Mouse (Mus musculus) stomach, embryonic 14.5 days (tissue): Measurements from ENCODE around the gene Bmp7. TPM values are rescaled to one million over a fixed set of nuclear protein-coding genes. Genes with fewer than 3 reads are reported as not detected.
A peak's percentile ranks its signal among the peaks of the same experiment; 100 is the strongest.

ENCODE experiments used
- ATAC-seq: fragments of 200-750 bp; cut with Nextera tagmentation; 2 replicates; pipeline ENCODE4 v1.8.0; 2017; ENCODE audit warnings: low read depth, moderate TSS enrichment; ENCODE audit not compliant: insufficient number of reproducible peaks, insufficient read depth, low FRiP score
- H3K27ac ChIP-seq: fragments of 300-500 bp; sonication (generic); 2 replicates; pipeline ENCODE4 v1.5.1; 2014; ENCODE audit warnings: mild to moderate bottlenecking, low read length, moderate library complexity, mixed read lengths
- H3K27me3 ChIP-seq: fragments of 300-500 bp; sonication (generic); 2 replicates; pipeline ENCODE4 v1.6.1; 2014; ENCODE audit warnings: low read length, control low read depth, mixed read lengths; ENCODE audit not compliant: control insufficient read depth, insufficient read depth
- H3K36me3 ChIP-seq: fragments of 300-500 bp; sonication (generic); 2 replicates; pipeline ENCODE4 v1.6.1; 2014; ENCODE audit warnings: mild to moderate bottlenecking, control low read depth, low read length, moderate library complexity, mixed read lengths; ENCODE audit not compliant: control insufficient read depth, insufficient read depth
- H3K4me1 ChIP-seq: fragments of 300-500 bp; sonication (generic); 2 replicates; pipeline ENCODE4 v1.6.1; 2014; ENCODE audit warnings: low read length, control low read depth, mixed read lengths; ENCODE audit not compliant: control insufficient read depth, insufficient read depth
- H3K4me2 ChIP-seq: fragments of 300-500 bp; sonication (generic); replicated peaks from 2 replicates; pipeline ENCODE4 v1.6.1; 2014; ENCODE audit warnings: low read depth, low read length, control low read depth
- H3K4me3 ChIP-seq: fragments of 300-500 bp; sonication (generic); 2 replicates; pipeline ENCODE4 v1.5.1; 2014; ENCODE audit warnings: low read depth, low read length, control low read depth
- H3K9ac ChIP-seq: fragments of 300-500 bp; sonication (generic); replicated peaks from 2 replicates; pipeline ENCODE4 v1.6.1; 2014; ENCODE audit warnings: low read depth, mild to moderate bottlenecking, control low read depth, low read length, moderate library complexity, mixed read lengths
- H3K9me3 ChIP-seq: fragments of 300-500 bp; sonication (generic); 2 replicates; pipeline ENCODE4 v1.6.1; 2016; ENCODE audit warnings: low read depth, low read length, control low read depth; ENCODE audit not compliant: control insufficient read depth
- WGBS: fragments of 180-500 bp; shearing (Covaris S2); extraction: QIAGEN DNeasy Blood & Tissue Kit; methylation state at CpG from one replicate; pipeline ENCODE4 v1.1.7; 2014; 5-methylcytosine and 5-hydroxymethylcytosine counted together
- polyA plus RNA-seq: library from polyadenylated mRNA; unstranded; fragments of >200 nt; fragmentation: Nextera tagmentation; extraction: Ambion mirVana; gene quantifications from 2 replicates; pipeline ENCODE4 v1.2.1, GENCODE M21; 2014

Gene Bmp7
- polyA plus RNA-seq, 1 experiment from 2014 or later: 20.7 TPM

DNA sequence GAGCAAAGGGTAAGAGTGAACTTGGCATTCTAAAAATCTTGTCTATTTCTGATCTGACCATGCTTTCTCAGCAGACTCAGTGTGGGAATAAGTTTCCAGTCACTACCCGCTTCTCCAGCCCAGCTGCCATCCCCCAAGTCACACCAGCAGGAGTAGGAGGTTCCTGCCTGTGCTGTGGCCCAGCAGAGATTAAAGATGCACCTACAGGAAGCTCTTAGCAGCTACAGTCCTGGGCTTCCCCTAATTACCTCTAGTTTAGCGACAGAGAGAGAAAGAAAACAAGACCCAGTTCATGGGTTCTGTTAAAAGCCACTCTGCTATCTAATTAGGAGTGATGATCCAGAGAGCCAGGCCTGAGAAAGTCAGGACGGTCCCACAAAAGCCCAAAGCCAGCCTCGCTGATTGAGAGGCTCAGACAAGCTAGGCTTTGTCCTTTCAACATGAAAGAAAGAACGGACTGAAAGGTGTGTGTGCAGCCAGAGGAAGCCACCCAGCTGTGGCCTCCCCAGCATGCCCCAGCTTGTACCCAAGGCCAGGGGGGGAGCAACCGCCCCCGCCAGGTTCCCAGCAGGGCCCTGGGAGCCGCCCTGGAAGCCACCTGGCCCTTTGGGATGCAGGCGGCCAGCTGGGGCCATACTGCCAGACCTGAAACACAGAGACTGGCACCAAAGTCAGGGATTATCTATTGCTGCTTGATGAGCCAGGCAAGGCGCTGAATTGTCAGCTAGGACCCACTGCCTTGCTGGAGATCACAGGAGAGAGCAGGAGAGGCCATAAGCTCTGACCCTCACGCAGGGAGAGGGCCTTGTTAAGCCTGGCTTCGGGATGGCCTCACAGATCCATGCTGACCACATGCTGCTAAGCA, 2.6 kb downstream of the Bmp7 start:
- Histone ChIP-seq H3K4me3 (peak overlapping the region; percentile 62), H3K36me3 (no peaks in the 10 kb centered on the region), H3K4me2 (peak overlapping the region; percentile 99), H3K27me3 (no peaks in the 10 kb centered on the region), H3K9ac (no peak overlapping the region), H3K27ac (peak overlapping the region; percentile 78), H3K9me3 (no peaks in the 10 kb centered on the region), H3K4me1 (peaks cover 66% of the 10 kb centered on the region)
- 42% methylated on average over 12 of the region's 12 CpGs for WGBS
- ATAC-seq: no peak

DNA sequence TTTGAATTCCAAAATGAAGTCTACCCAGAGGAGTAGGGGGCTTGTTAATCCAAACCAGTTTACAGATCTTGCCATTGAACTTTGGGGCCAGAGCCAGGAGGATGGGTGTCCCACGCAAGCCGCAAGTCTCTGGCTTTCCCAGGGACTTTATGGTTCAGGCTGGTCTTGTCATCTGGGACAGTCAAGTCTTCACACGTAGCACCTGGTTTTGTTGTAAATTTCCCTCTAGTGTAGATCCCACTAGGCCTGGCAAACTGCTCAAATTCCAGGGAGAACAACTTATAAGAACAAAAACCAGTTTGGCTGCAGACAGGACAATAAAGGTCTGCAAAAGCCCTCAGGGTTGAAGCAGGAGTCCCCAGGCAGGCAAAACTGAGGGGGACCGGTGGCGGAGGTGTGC, 3.3 kb downstream of the Bmp7 start:
- H3K9me3 ChIP-seq: no peaks in the 10 kb centered on the region
- 60% methylated on average over 5 of the region's 5 CpGs for WGBS
- H3K9ac ChIP-seq: 0 out of 2 replicates have a peak overlapping the region, but pooled peaks have one; percentile 14
- peak overlapping the region; percentile 78 for H3K27ac ChIP-seq
- H3K4me2 ChIP-seq: peak overlapping the region; percentile 99
- H3K36me3 ChIP-seq: no peaks in the 10 kb centered on the region
- no peaks in the 10 kb centered on the region for H3K27me3 ChIP-seq
- peaks cover 64% of the 10 kb centered on the region for H3K4me1 ChIP-seq
- ATAC-seq: no peak
- no peak overlapping the region for H3K4me3 ChIP-seq

DNA sequence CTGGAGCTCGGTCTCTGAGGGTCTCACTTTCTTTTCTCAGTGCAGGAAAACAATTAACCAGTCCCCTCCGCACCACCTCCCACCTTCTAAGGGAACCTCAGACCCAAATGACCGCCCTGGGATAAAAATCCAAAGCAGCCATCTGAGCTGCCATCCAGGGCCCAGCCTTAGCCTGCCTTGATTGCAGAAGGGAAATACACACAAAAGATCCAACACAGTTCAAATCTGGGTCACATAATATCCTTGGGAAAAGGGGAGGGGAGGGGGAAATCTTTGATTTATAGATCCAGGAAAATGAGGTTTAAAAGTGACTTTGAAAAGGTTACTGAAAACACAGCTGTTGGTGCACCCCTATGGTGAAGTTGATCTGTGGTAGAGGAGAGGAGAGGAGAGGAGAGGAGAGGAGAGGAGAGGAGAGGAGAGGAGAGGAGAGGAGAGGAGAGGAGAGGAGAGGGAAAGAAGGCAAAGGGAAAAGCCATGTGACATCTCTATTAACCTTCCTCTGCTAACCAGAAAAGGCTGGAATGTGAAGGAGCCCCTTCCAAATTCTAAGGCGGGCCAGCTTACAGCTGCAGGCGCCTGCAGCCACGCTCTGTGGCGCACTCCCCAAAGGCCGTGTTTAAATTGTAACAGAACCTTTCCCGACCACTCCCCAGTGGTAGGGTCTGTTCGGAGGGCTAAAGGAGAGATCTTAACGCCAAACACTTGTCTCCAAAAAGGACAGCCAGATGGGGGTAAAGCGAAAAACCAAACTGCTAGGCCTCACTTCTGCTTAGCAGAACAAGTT, 4.2 kb downstream of the Bmp7 start:
- peak overlapping the region; percentile 78 for H3K27ac ChIP-seq
- H3K4me2 ChIP-seq: peak overlapping the region; percentile 99
- peaks cover 59% of the 10 kb centered on the region for H3K4me1 ChIP-seq
- no peak for ATAC-seq
- no peaks in the 10 kb centered on the region for H3K36me3 ChIP-seq
- H3K27me3 ChIP-seq: no peaks in the 10 kb centered on the region
- 0 out of 2 replicates have a peak overlapping the region, but pooled peaks have one; percentile 14 for H3K9ac ChIP-seq
- H3K9me3 ChIP-seq: no peaks in the 10 kb centered on the region
- 29% methylated on average over 12 of the region's 12 CpGs for WGBS
- no peak overlapping the region for H3K4me3 ChIP-seq

DNA sequence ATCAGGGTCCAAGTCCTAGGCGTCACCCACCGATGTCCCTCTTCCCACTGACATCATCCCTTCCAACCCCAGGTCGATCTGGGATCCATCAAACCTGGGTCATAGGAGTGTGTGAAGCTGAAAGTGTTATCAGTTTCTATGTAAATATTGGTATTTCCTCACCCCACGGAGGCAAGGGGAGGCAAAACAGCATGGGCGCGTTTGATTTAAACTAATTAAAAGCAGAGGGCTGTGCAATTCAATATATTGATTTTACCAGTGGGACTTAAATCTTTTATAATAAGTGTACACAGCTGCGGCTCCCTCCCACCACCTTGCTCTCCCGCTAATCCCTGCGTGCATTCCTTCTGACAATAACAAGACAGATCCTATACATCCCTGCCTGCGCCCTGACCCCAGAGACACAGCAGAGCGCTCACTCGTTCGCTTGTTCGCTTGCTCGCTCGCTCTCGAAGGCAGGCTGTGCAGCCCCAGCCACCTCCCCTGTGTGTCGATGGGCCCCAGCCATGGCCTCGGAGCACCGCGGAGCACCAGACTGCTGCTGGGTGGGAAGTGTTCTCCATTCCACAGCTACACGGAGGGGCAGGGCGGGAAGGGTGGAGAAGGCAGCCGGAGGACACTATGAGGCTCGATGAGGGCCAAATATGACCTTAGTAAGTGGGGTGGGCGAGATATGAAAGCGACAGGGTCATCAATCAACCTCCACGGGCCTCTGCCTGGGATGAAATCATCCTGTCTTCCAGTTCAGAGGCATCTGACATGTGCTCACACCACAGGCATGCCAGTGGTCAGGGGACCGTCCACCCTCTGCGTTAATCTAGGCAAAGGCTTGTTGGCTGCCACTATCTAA, 5.0 kb downstream of the Bmp7 start:
- peaks cover 56% of the 10 kb centered on the region for H3K4me1 ChIP-seq
- H3K36me3 ChIP-seq: no peaks in the 10 kb centered on the region
- 0 out of 2 replicates have a peak overlapping the region, but pooled peaks have one; percentile 6 for H3K4me3 ChIP-seq
- 13% methylated on average over 30 of the region's 30 CpGs for WGBS
- H3K27me3 ChIP-seq: no peaks in the 10 kb centered on the region
- no peaks in the 10 kb centered on the region for H3K9me3 ChIP-seq
- ATAC-seq: no peak
- no peak overlapping the region for H3K9ac ChIP-seq
- H3K27ac ChIP-seq: peak overlapping the region; percentile 75; the same call in 1 of the 2 replicates
- H3K4me2 ChIP-seq: peak overlapping the region; percentile 37

DNA sequence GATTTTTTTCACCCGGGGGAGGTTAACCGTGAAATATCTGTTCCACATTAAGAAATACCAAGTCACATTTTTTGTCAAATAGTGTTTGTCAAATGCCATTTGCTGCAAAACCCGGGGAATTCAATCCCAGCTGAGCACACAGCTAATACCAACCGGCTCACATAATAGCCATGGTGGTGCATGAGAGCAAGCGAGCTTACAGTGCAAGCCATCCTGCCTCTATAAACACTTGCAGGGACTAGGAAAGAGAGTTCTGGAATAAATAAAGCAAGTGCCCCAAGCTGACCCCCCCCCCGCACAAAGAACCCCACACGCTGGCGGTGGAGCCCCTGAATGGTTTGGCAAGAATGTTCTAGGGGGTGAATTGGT, 5.7 kb downstream of the Bmp7 start:
- peak overlapping the region; percentile 75; the same call in 1 of the 2 replicates for H3K27ac ChIP-seq
- ATAC-seq: no peak

DNA sequence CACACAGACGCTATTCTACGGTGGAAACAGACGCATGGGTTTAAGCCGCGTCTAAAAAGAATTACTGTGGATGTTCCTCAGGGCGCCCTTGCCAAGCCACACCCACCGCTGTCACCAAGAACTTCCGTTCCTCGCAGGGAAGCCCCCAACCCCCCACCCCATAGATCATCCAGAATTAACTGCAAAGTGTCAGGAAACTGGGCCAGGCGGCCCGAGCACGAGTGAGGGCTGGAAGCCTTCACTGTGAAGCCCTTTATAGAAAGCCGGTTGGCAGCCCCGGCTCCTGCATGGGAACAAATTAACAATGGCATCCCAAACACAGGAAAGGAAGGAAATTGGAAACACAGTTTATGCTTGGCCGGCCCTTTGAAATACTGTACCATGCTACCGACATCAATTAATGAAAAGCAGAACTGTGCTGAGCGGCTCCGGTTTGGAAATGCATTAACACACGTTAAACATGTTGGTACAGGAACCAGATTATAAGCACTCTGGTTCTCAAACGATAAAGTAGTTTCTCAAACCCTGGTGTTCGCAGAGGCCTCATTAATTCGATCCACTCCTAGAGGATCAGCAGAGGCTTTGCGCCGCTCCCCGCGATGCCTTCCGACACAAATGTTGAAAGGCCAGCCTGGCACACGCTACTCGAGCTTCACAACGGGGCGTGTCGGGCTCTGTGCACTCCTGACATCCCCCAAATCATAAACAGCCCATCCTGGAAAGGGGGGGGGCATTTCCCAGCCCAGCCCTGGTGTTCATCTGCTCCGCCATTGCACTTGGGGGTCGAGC, 6.3 kb downstream of the Bmp7 start:
- no peaks in the 10 kb centered on the region for H3K36me3 ChIP-seq
- peaks cover 54% of the 10 kb centered on the region for H3K4me1 ChIP-seq
- WGBS: 6% methylated on average over 34 of the region's 34 CpGs
- peak overlapping the region; percentile 37 for H3K4me2 ChIP-seq
- ATAC-seq: no peak; the same call in 1 of the 2 replicates
- no peak overlapping the region for H3K4me3 ChIP-seq
- H3K27ac ChIP-seq: peak overlapping the region; percentile 75; the same call in 1 of the 2 replicates
- H3K9me3 ChIP-seq: no peaks in the 10 kb centered on the region
- no peak overlapping the region for H3K9ac ChIP-seq
- H3K27me3 ChIP-seq: no peaks in the 10 kb centered on the region

More for the DNA sequence above, 5.7 kb downstream of the Bmp7 start:
- WGBS: 5% methylated on average over 8 of the region's 8 CpGs
- Histone ChIP-seq H3K36me3 (no peaks in the 10 kb centered on the region), H3K4me3 (no peak overlapping the region), H3K9ac (no peak overlapping the region), H3K4me1 (peaks cover 56% of the 10 kb centered on the region), H3K27me3 (no peaks in the 10 kb centered on the region), H3K4me2 (peak overlapping the region; percentile 37), H3K9me3 (no peaks in the 10 kb centered on the region)

DNA sequence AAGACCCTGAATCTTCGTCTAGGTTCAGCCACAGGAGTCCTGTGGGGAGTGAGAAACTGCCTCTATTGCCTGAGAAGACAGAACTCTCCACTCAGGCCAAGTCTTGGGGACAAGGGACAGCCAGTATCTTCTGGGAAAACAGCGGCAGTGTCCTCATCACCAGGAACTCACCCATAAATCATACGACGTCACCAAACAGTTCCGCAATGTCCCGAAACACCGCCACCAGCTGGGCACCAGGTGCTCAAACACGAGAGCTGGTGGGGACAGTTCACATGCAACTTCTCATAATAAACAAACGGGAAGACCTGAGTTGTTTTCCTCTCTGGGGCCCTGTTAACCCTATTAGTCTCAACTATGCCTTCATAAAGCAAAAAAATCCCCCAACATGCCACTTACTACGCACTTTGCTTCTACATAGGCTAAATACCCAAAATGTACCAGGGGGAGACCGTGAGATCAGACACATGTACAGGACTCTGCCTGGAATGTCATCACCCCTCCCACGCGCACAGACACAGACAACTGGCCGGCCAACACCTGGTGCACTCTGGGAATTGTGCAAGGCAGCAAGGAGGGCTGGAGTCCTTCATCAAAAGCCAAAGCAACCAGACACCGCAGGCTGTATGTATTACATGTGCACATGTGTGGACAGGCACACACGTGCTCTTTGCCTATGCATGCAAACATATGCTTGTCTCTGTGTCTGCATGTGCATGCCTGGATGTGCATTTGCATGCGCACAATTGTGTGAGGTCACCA, 8.8 kb downstream of the Bmp7 start:
- no peaks in the 10 kb centered on the region for H3K9me3 ChIP-seq
- H3K4me1 ChIP-seq: peaks cover 30% of the 10 kb centered on the region
- 69% methylated on average over 17 of the region's 17 CpGs for WGBS
- no peak overlapping the region for H3K9ac ChIP-seq
- H3K4me2 ChIP-seq: no peak overlapping the region
- H3K27me3 ChIP-seq: no peaks in the 10 kb centered on the region
- no peak for ATAC-seq
- H3K36me3 ChIP-seq: no peaks in the 10 kb centered on the region
- H3K27ac ChIP-seq: no peak overlapping the region
- no peak overlapping the region for H3K4me3 ChIP-seq
